Mouse (Mus musculus) embryonic facial prominence, embryonic 14.5 days (tissue): Measurements from ENCODE around the gene Itga4. TPM values are rescaled to one million over a fixed set of nuclear protein-coding genes. Genes with fewer than 3 reads are reported as not detected.

Source experiments
- ATAC-seq: fragments of 200-750 bp; cut with Nextera tagmentation; 2 replicates; pipeline ENCODE4 v1.8.0; 2017; ENCODE audit warnings: low read depth, moderate number of reproducible peaks, moderate TSS enrichment
- DNase-seq: peaks from one replicate; pipeline ENCODE4 v3.0.0-alpha.2; 2015; ENCODE audit warnings: low spot score
- H3K27ac ChIP-seq: fragments of 300-500 bp; sonication (generic); replicated peaks from 2 replicates; pipeline ENCODE4 v1.5.1; 2014; ENCODE audit warnings: low read depth, mild to moderate bottlenecking, low read length, moderate library complexity
- H3K27me3 ChIP-seq: fragments of 300-500 bp; sonication (generic); replicated peaks from 2 replicates; pipeline ENCODE4 v1.6.1; 2014; ENCODE audit warnings: low read length; ENCODE audit not compliant: control insufficient read depth, insufficient read depth
- H3K36me3 ChIP-seq: fragments of 300-500 bp; sonication (generic); 2 replicates; pipeline ENCODE4 v1.6.1; 2014; ENCODE audit warnings: low read length, mixed read lengths; ENCODE audit not compliant: control insufficient read depth, insufficient read depth
- H3K4me1 ChIP-seq: fragments of 300-500 bp; sonication (generic); 2 replicates; pipeline ENCODE4 v1.6.1; 2014; ENCODE audit warnings: antibody characterized with exemption, low read length; ENCODE audit not compliant: control insufficient read depth, insufficient read depth
- H3K4me2 ChIP-seq: fragments of 300-500 bp; sonication (generic); 2 replicates; pipeline ENCODE4 v1.6.1; 2014; ENCODE audit warnings: low read depth, mild to moderate bottlenecking, low read length, moderate library complexity, mixed read lengths
- H3K4me3 ChIP-seq: fragments of 300-500 bp; sonication (generic); 2 replicates; pipeline ENCODE4 v1.5.1; 2014; ENCODE audit warnings: low read depth, mild to moderate bottlenecking, low read length
- H3K9ac ChIP-seq: fragments of 300-500 bp; sonication (generic); 2 replicates; pipeline ENCODE4 v1.6.1; 2014; ENCODE audit warnings: low read depth, mild to moderate bottlenecking, low read length, moderate library complexity, mixed read lengths
- H3K9me3 ChIP-seq: fragments of 300-500 bp; sonication (generic); 2 replicates; pipeline ENCODE4 v1.6.1; 2016; ENCODE audit warnings: low read length; ENCODE audit not compliant: control insufficient read depth
- WGBS: fragments of 180-500 bp; shearing (Covaris S2); extraction: QIAGEN DNeasy Blood & Tissue Kit; methylation state at CpG from one replicate; pipeline ENCODE4 v1.1.7; 2014; 5-methylcytosine and 5-hydroxymethylcytosine counted together
- polyA plus RNA-seq: library from polyadenylated mRNA; unstranded; fragments of >200 nt; fragmentation: Nextera tagmentation; extraction: Ambion mirVana; gene quantifications from 2 replicates; pipeline ENCODE4 v1.2.1, GENCODE M21; 2014

Itga4 gene
- polyA plus RNA-seq, 1 experiment from 2014 or later: 14.1 TPM

GRCm38 (mm10) chr2:79369061-79369524 lies 113.9 kb downstream of the Itga4 start:
- Histone ChIP-seq H3K4me2 (no peak overlapping the region), H3K36me3 (no peaks in the 10 kb centered on the region), H3K9me3 (no peaks in the 10 kb centered on the region), H3K4me3 (no peak overlapping the region), H3K9ac (no peak overlapping the region), H3K27ac (no peak overlapping the region), H3K4me1 (no peaks in the 10 kb centered on the region), H3K27me3 (no peaks in the 10 kb centered on the region)
- DNase-seq: peak; percentile 9
- no peak for ATAC-seq
- WGBS: 51% methylated on average over 7 of the region's 7 CpGs

GRCm38 (mm10) chr2:79369905-79370304 lies 114.7 kb downstream of the Itga4 start:
- no peak for DNase-seq
- Histone ChIP-seq H3K27me3 (no peaks in the 10 kb centered on the region), H3K9me3 (no peaks in the 10 kb centered on the region), H3K36me3 (no peaks in the 10 kb centered on the region), H3K27ac (no peak overlapping the region), H3K4me1 (no peaks in the 10 kb centered on the region), H3K9ac (no peak overlapping the region), H3K4me2 (peak overlapping the region; percentile 45; the same call in 1 of the 2 replicates), H3K4me3 (no peak overlapping the region)
- no peak for ATAC-seq
- WGBS: 75% methylated on average over 4 of the region's 4 CpGs

- Histone ChIP-seq H3K27me3 (no peaks in the 10 kb centered on the region), H3K36me3 (no peaks in the 10 kb centered on the region), H3K9ac (no peak overlapping the region), H3K4me1 (no peaks in the 10 kb centered on the region), H3K4me2 (peak overlapping the region; percentile 45), H3K4me3 (0 out of 2 replicates have a peak overlapping the region, but pooled peaks have one; percentile 15), H3K27ac (no peak overlapping the region), H3K9me3 (no peaks in the 10 kb centered on the region)
- ATAC-seq: no peak
- 68% methylated on average over 9 of the region's 9 CpGs for WGBS
- DNase-seq: peak; percentile 12
Measured at GRCm38 (mm10) chr2:79370711-79371312, 115.6 kb downstream of the Itga4 start.

GRCm38 (mm10) chr2:79371326-79372153 lies 116.3 kb downstream of the Itga4 start:
- Histone ChIP-seq H3K4me3 (no peak overlapping the region), H3K27ac (no peak overlapping the region), H3K27me3 (no peaks in the 10 kb centered on the region), H3K4me1 (no peaks in the 10 kb centered on the region), H3K9me3 (no peaks in the 10 kb centered on the region), H3K36me3 (no peaks in the 10 kb centered on the region), H3K9ac (no peak overlapping the region), H3K4me2 (no peak overlapping the region)
- 85% methylated on average over 7 of the region's 7 CpGs for WGBS
- ATAC-seq: no peak
- DNase-seq: no peak

- Histone ChIP-seq H3K9ac (no peak overlapping the region), H3K4me1 (no peaks in the 10 kb centered on the region), H3K4me3 (no peak overlapping the region), H3K9me3 (no peaks in the 10 kb centered on the region), H3K27me3 (no peaks in the 10 kb centered on the region), H3K27ac (no peak overlapping the region), H3K36me3 (no peaks in the 10 kb centered on the region), H3K4me2 (no peak overlapping the region)
- DNase-seq (no peak), ATAC-seq (no peak)
- 83% methylated on average over 2 of the region's 2 CpGs for WGBS
Measured at GRCm38 (mm10) chr2:79372154-79372467, 116.9 kb downstream of the Itga4 start.

- Histone ChIP-seq H3K36me3 (no peaks in the 10 kb centered on the region), H3K4me3 (no peak overlapping the region), H3K9me3 (no peaks in the 10 kb centered on the region), H3K27ac (no peak overlapping the region), H3K9ac (no peak overlapping the region), H3K4me2 (no peak overlapping the region), H3K4me1 (no peaks in the 10 kb centered on the region), H3K27me3 (no peaks in the 10 kb centered on the region)
- WGBS: 36% methylated on average over 5 of the region's 6 CpGs
- DNase-seq: peak; percentile 17
- ATAC-seq: no peak
Measured at GRCm38 (mm10) chr2:79372486-79373200, 117.4 kb downstream of the Itga4 start.

GRCm38 (mm10) chr2:79378346-79379086 lies 123.3 kb downstream of the Itga4 start:
- Histone ChIP-seq H3K9me3 (no peaks in the 10 kb centered on the region), H3K27me3 (no peaks in the 10 kb centered on the region), H3K27ac (no peak overlapping the region), H3K36me3 (no peaks in the 10 kb centered on the region), H3K4me2 (no peak overlapping the region), H3K4me1 (peaks cover 6% of the 10 kb centered on the region; the same call in 1 of the 2 replicates), H3K4me3 (no peak overlapping the region), H3K9ac (no peak overlapping the region)
- ATAC-seq (no peak), DNase-seq (no peak)
- 73% methylated on average over 8 of the region's 8 CpGs for WGBS
